Mouse (Mus musculus): ENCODE measurements around the gene Mr1.
A peak's percentile ranks its signal among the peaks of the same experiment; 100 is the strongest.

Gene Mr1

DNA sequence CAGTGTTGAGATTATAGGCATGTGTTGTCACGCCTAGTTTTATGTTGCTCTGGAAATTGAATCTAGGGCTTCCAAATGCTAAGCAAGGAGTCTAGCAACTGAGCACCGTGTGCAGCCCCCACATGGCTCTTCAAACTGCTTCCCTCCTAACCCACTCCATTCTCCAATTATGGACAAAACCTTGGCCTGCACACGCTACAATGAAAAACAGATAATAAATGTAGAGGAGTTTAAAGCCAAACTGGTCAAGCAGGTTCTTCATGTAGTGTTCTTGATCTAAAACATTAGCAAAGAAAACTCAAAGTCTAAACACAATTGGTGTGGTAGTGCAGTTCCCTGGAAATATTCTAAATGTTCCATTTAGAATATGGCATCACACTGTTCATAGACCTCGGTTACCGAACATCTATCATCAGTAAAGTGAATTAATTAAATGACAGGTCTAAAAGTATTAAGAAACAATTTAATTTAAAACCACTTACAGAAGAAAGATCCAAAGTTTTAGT lies 19.1 kb downstream of the Mr1 start:
- no peak for DNase-seq (ENCODE audit: low spot score)

- no peak for DNase-seq (ENCODE audit: low spot score)
Observed at GRCm38 (mm10) chr1:155126716-155127115, 19.9 kb downstream of the Mr1 start.

GRCm38 (mm10) chr1:155124397-155124796 lies 22.2 kb downstream of the Mr1 start:
- DNase-seq (ENCODE audit: low spot score), result no peak

DNA sequence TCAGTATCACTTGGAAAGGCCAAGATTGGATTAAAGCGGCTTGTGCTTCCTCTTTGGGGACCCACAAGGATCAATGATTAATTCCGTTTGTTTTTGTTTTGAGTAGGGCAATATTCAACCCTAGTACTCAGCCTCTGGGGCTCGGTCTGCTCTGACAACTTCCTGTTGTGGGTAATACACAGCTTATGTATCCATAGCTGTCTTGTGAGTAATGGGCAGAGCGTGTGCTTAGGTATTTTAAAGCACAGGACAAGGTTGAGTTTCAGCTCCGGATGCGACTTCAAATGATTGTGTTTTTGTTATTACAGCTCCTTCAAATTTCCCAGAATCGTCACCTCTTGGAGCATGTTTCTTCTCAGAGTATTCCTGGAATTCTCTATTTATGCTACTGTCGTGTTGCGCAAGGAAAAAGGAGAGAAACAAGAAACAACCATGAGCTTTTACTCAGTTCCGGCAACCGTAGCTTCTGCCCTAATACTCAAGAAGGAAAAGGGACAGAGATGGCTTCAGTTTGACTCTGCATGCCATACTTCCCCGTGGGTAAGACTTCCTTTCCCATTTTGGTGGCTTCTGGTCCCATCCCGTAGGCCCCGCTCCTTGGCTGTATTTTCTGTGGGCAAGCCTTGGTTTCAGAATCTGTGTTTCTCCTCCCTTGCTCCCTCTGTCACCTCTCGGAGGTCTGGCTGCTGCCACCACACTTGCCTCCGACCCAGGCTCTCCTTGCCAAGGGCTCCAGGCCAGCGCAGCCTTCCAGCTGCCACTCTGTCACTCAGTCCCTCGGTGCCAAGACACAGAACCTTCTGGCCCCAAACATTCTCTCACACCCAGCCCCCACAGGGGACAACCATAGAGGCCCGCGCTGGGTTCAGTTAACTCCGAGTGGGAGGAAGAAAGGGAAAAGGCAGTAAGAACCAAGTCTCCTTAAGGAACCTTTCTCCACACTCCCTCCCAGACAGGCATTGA lies 24.4 kb downstream of the Mr1 start:
- peak; percentile 31 for DNase-seq (ENCODE audit: low spot score)

GRCm38 (mm10) chr1:155119719-155120118 lies 26.9 kb downstream of the Mr1 start:
- no peak for DNase-seq (ENCODE audit: low spot score)

DNA sequence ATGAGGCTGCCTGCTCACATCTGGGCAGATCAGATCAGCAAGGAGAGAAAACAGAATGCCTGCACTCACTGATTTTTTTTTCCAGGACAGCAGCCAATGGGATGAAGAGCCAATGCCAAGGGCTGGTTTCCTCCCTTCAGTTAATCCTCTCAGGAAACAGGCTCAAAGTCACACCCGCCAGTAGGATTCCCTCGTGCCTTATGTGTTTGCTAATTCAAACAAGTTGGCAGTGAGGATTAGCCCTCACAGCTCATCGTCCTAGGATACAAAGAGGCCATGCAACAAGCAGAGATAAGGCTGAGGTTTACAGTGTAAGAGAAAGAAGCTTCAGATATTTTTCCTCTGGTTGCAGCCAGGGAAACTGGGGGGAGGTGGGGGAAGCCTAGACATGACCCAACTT lies 32.7 kb downstream of the Mr1 start:
- no peak for DNase-seq (ENCODE audit: low spot score)

DNA sequence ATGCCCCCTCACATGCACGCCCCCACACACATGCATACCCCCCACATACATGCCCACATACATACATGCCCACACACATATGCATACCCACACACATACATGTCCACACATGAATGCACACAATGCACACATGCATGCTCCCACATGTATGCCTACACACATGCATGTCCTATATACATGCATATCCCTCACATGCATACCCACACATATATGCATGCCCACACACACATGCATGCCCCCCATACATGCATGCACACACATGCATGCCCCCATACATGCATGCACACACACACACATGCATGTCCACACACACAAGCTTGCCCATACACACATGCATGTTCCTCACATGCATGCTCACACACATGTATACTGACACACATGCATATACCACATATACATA lies 33.7 kb downstream of the Mr1 start:
- DNase-seq (ENCODE audit: low spot score), result no peak

DNA sequence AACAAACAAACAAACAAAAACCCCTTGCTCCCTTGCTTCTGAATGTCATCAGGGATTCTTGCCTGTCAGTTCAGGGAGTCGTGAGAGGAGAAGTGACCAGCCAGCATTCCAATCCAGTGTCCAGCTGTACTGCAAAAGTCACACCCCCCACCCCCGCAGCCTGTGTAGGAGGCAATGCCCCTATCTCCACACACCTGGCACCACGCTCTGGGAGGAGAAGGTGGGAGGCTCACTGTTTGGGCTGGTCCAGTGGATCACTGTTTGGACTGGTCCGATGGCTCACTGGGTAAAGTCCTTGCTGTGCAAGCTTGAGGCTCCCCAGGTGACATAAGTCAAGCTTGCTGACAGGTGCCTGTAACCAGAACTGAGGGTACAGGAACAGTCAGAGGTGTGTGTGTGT lies 34.5 kb downstream of the Mr1 start:
- DNase-seq (ENCODE audit: low spot score), result no peak

DNA sequence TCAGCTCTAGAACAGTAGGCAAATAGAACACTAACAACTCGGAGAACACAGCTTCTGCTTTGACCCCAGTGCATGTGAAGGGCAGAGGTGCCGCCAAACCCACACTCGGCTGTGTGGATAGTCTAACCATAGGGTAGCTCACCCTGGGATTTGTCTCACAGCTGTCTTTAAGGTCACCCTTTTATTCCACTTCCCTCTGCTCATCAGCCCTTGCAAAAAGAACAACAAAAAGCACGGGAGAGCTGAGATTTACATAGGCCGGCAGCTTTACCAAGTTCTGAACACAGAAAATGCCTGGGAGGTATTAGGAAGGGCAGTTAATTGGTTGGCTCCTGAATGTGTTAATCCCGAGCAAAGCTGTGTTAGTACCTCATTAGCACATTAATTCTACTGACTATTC lies 35.1 kb downstream of the Mr1 start:
- DNase-seq (ENCODE audit: low spot score), result no peak

DNA sequence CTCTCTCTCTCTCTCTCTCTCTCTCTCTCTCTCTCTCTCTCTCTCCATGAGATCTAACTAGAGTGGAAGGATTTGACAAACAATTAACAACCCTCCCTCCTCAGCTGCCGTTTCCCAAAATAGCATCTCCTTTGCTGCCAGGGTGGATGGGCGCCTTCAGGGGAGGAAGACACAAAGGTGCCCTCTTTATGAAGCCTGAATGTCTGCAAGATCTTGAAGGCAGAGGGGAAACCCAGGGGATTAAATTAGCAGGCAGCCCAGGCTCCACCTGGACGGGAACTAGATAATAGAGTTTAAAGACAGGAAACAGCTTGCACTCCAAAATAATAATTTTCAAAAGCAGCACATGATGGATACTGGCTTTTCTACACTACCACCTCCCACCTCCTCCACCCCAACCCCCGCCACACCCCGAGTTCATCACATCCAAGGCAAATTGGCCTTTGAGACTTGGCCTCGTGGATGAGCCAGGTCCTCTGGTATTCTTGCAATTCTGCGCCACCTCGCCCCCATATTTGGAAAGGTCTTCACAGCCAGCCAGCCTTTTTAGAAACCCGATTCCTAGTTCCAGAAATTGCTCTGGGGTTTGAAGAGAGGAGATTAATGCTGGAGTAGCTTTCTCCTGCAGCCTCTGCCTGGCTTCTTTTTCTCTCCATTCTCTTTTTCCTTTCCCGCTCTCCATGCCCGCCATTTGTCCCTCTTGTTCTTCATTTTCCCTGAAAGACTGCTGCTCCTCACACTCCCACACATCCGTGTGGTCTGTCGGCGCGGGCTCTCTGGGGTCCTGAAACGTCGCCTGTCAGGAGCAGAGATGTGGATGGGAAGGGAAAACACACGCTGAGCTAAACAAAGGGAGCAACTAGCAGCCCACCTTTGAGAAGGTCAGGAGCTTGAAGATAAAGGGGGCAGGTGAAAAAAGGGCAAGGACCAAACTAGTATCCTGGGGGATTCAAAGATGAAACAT lies 36.9 kb downstream of the Mr1 start:
- DNase-seq (ENCODE audit: low spot score), result no peak

GRCm38 (mm10) chr1:155108412-155108811 lies 38.2 kb downstream of the Mr1 start:
- no peak for DNase-seq (ENCODE audit: low spot score)

DNA sequence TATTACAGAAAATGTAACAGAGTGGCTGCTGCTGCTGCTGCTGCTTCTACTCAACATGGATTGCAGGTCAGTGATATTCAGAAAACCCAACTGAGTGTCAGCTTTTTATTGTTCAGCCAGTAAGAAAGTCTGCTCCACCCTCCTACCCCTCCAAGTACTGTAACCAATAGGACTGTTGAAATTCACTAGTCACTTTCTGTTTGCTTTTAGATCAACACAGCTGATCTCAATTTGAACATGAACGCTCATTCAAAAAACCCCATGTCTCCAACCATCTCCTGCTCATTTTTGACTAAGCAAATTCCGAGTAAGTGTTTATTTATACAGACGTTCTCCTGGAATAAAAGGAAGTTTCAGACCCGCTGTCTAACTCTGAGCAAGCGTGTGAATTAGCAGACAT lies 38.8 kb downstream of the Mr1 start:
- DNase-seq (ENCODE audit: low spot score), result no peak

DNA sequence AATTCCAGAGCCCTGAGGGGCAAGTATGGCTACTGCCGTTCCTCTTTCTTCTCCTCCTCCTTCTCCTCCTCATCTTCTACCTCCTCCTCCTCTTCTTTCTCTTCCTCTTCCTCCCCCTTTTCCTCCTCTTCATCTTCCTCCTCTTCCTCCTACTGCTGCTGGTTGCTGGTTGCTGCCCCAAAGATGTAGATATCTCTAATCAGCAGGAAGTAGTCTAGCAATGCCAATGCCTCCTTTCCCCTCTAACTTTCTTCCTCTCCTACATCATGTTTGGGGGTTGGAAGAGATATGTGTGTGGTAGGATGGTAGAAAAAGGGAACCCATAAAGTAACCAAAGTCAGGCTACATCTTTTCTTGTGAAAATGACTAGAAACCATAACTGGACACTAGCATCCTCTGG lies 40.3 kb downstream of the Mr1 start:
- DNase-seq (ENCODE audit: low spot score), result no peak

- no peak for DNase-seq (ENCODE audit: low spot score)
Observed at GRCm38 (mm10) chr1:155103991-155104390, 42.6 kb downstream of the Mr1 start.

DNA sequence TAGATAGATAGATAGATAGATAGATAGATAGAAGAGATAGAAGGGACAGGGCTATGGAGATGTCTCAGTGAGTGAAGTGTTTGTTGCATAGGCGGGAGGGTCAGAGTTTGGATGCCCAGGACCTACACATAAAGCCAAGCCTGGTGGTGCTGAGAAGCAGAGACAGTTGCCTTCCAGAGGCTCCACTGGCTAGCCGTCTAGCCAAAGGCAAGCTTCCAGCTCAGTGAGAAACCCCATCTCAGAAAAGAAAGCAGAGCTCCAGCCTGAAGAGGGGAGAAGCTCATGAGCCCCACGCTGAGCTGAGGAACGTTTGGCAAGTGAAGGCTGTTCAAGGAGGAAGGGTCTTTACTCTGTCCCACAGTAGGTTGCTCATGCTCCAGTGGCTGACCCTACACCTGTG lies 44.0 kb downstream of the Mr1 start:
- DNase-seq (ENCODE audit: low spot score), result no peak

DNA sequence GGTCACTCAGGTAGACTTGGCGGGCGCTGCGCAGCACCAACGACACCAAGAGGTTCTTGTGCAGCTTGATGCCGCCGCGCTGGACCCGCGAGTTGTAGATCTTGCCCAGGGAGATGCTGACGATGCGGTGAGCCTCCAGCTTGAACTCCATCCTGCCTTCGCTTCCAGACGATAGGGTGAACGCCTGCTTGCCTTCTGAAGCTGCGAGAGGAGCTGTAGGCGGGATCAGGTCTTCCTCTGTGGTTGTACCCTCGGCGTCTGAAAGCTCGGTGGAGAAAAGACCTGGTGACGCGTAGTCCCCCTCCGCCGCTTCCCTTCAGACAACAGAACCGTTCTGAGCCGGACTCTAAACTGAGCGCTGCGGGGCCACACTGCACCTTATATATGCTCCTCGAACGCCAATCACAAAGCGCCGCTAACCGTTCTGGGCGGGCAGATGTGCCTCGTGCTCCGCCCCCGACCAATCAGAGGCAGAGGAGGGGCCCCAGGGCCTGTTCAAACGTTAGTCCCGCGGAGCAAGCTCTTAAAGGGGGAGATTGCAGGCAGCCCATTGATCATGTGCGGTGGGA lies 47.2 kb downstream of the Mr1 start, which contains the start of gene Ier5:
Ier5 (minus strand) TSS at position 357 of the 569 bp plus-strand sequence.
- DNase-seq (ENCODE audit: low spot score), result peak; percentile 93

- DNase-seq (ENCODE audit: low spot score), result peak; percentile 65
Observed at GRCm38 (mm10) chr1:155098486-155099279, 47.9 kb downstream of the Mr1 start.

DNA sequence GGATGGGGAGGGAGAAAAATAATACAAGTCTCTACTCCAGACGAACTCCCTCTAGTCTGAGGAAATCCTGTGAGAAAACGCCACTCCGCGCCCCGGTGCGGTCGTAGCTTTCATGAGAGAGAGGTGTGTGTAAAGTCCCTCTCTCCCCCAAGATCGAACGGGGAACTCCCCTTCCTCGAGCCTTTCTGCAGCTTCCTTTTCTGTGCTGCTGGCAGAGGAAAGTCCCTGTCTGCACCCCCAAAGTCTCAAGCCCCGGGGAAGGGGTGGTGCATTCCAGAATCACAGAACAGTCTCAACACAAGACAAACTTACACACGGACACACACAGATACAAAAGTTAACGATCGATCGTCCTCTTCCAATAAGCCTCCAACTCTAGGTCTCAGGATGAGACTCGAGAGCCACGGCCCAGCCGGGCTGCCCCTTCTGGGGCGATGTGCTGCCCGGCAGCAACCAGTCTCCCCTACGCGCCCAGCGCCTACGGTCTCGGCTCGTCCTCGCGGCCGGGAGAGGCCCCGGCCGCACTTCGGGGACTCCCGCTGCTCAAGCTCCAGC lies 48.6 kb downstream of the Mr1 start:
- DNase-seq (ENCODE audit: low spot score), result no peak

- no peak for DNase-seq (ENCODE audit: low spot score)
Observed at GRCm38 (mm10) chr1:155097354-155097753, 49.3 kb downstream of the Mr1 start.

DNA sequence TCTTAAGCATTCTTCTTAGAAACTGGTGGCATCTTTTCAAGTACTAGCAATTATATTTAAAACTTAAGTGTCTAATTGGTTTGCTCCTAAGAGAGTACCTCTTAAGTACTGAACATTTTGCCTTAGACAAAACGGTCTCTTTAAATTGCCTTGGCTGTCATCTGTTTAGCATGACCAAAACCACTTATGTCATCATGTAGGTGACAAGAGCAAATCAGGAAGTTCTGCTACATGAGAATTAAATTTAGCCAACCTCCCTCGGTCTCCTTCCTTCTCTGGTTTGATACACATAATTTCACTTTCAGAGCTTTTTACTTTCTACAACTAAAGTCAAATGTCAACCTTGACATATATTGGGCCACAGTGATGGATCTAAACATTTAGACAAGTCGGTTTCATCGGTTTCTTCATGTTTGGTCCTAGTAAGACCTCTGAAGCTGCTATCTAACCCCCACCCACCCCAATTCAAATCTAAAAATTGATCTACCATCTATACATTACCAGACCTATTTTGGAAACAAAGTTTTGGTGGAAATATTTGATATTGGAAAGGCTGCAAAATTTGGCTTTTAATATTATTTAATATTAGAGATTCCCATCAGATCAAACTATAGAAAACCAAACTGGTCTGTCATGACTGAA lies 49.9 kb downstream of the Mr1 start:
- no peak for DNase-seq (ENCODE audit: low spot score)

Measured in ovary, postnatal 36 days (tissue).